Mouse (Mus musculus) gastrocnemius, postnatal 10 days (tissue): ENCODE data around the gene Kif1b. TPM values are rescaled to one million over a fixed set of nuclear protein-coding genes. Genes with fewer than 3 reads are reported as not detected.
"Not testable (repeated sequence)": the region's sequence is repeated elsewhere in the genome, so short reads cannot be mapped to it uniquely, and the experiment has no call there.

Source experiments
- DNase-seq: peaks from one replicate; pipeline ENCODE4 v3.0.0; 2021; ENCODE audit warnings: mixed read lengths
- total RNA-seq, 2 experiments: library from RNA; stranded (reverse); gene quantifications; 2 replicates each; pipeline ENCODE4 v1.2.3; 2021

Kif1b gene
- total RNA-seq, 2 experiments from 2014 or later = 245 to 257 TPM

GRCm38 (mm10) chr4:149220042-149220473, 87.4 kb downstream of the Kif1b start:
- no peak for DNase-seq

GRCm38 (mm10) chr4:149219401-149220041, 88.0 kb downstream of the Kif1b start:
- DNase-seq = no peak

- DNase-seq = no peak
Measured at GRCm38 (mm10) chr4:149218476-149218875, 89.0 kb downstream of the Kif1b start.

GRCm38 (mm10) chr4:149215982-149216381, 91.5 kb downstream of the Kif1b start:
- DNase-seq = no peak

GRCm38 (mm10) chr4:149215397-149215796, 92.1 kb downstream of the Kif1b start:
- DNase-seq = no peak

- DNase-seq = not testable (repeated sequence)
Measured at GRCm38 (mm10) chr4:149214468-149214867, 93.0 kb downstream of the Kif1b start.

GRCm38 (mm10) chr4:149213466-149213865, 94.0 kb downstream of the Kif1b start:
- DNase-seq = no peak

GRCm38 (mm10) chr4:149211441-149211840, 96.1 kb downstream of the Kif1b start:
- DNase-seq = peak; percentile 11

- no peak for DNase-seq
Measured at GRCm38 (mm10) chr4:149202467-149202866, 105.0 kb downstream of the Kif1b start.

GRCm38 (mm10) chr4:149201110-149201509, 106.4 kb downstream of the Kif1b start:
- DNase-seq = no peak

GRCm38 (mm10) chr4:149197180-149197579, 110.3 kb downstream of the Kif1b start:
- no peak for DNase-seq

- DNase-seq = no peak
Measured at GRCm38 (mm10) chr4:149191103-149191502, 116.4 kb downstream of the Kif1b start.

GRCm38 (mm10) chr4:149188563-149188962, 118.9 kb downstream of the Kif1b start:
- DNase-seq = no peak

GRCm38 (mm10) chr4:149182755-149183154, 124.7 kb downstream of the Kif1b start:
- DNase-seq = no peak

- no peak for DNase-seq
Measured at GRCm38 (mm10) chr4:149182192-149182591, 125.3 kb downstream of the Kif1b start.

- DNase-seq = no peak
Measured at GRCm38 (mm10) chr4:149179573-149179972, 127.9 kb downstream of the Kif1b start.

GRCm38 (mm10) chr4:149179160-149179559, 128.3 kb downstream of the Kif1b start:
- DNase-seq = no peak

GRCm38 (mm10) chr4:149178328-149178727, 129.2 kb downstream of the Kif1b start:
- DNase-seq = no peak

- no peak for DNase-seq
Measured at GRCm38 (mm10) chr4:149177046-149177445, 130.4 kb downstream of the Kif1b start.

- DNase-seq = no peak
Measured at GRCm38 (mm10) chr4:149176645-149177044, 130.8 kb downstream of the Kif1b start.

- DNase-seq = no peak
Measured at GRCm38 (mm10) chr4:149173661-149174060, 133.8 kb downstream of the Kif1b start.

- DNase-seq = peak; percentile 61
Measured at GRCm38 (mm10) chr4:149172666-149173065, 134.8 kb downstream of the Kif1b start.

GRCm38 (mm10) chr4:149172083-149172482, 135.4 kb downstream of the Kif1b start:
- peak; percentile 49 for DNase-seq

- peak; percentile 26 for DNase-seq
Measured at GRCm38 (mm10) chr4:149171581-149171981, 135.9 kb downstream of the Kif1b start.
